Mouse (Mus musculus) intestine, embryonic 14.5 days (tissue): ENCODE results near the gene Hbq1b. TPM values are rescaled to one million over a fixed set of nuclear protein-coding genes. Genes with fewer than 3 reads are reported as not detected.

ENCODE experiments used
- ATAC-seq: fragments of 200-750 bp; cut with Nextera tagmentation; replicated peaks from 2 replicates; pipeline ENCODE4 v1.8.0; 2017; ENCODE audit warnings: low read depth, moderate number of reproducible peaks, moderate TSS enrichment, moderate library complexity; ENCODE audit not compliant: low FRiP score, low TSS enrichment
- DNase-seq: peaks from one replicate; pipeline ENCODE4 v3.0.0-alpha.2; 2018; ENCODE audit warnings: low spot score
- H3K27ac ChIP-seq: fragments of 300-500 bp; sonication (generic); 2 replicates; pipeline ENCODE4 v1.5.1; 2014; ENCODE audit warnings: low read depth, mild to moderate bottlenecking, control low read depth
- H3K27me3 ChIP-seq: fragments of 300-500 bp; sonication (generic); replicated peaks from 2 replicates; pipeline ENCODE4 v1.6.1; 2014; ENCODE audit warnings: low read length, control low read depth; ENCODE audit not compliant: control insufficient read depth, insufficient read depth
- H3K36me3 ChIP-seq: fragments of 300-500 bp; sonication (generic); 2 replicates; pipeline ENCODE4 v1.6.1; 2014; ENCODE audit warnings: low read length, control low read depth; ENCODE audit not compliant: control insufficient read depth, insufficient read depth
- H3K4me1 ChIP-seq: fragments of 300-500 bp; sonication (generic); replicated peaks from 2 replicates; pipeline ENCODE4 v1.6.1; 2014; ENCODE audit warnings: low read length, control low read depth, mixed read lengths; ENCODE audit not compliant: control insufficient read depth, insufficient read depth
- H3K4me2 ChIP-seq: fragments of 300-500 bp; sonication (generic); 2 replicates; pipeline ENCODE4 v1.6.1; 2014; ENCODE audit warnings: low read length
- H3K4me3 ChIP-seq: fragments of 300-500 bp; sonication (generic); 2 replicates; pipeline ENCODE4 v1.5.1; 2014; ENCODE audit warnings: low read depth, low read length, control low read depth, mixed read lengths
- H3K9ac ChIP-seq: fragments of 300-500 bp; sonication (generic); 2 replicates; pipeline ENCODE4 v1.6.1; 2014; ENCODE audit warnings: mild to moderate bottlenecking, low read length
- H3K9me3 ChIP-seq: fragments of 300-500 bp; sonication (generic); 2 replicates; pipeline ENCODE4 v1.6.1; 2016; ENCODE audit warnings: low read length, control low read depth; ENCODE audit not compliant: control insufficient read depth
- WGBS: fragments of 180-500 bp; shearing (Covaris S2); extraction: QIAGEN DNeasy Blood & Tissue Kit; methylation state at CpG from one replicate; pipeline ENCODE4 v1.1.7; 2014; 5-methylcytosine and 5-hydroxymethylcytosine counted together
- polyA plus RNA-seq: library from polyadenylated mRNA; unstranded; fragments of >200 nt; fragmentation: Nextera tagmentation; extraction: Ambion mirVana; gene quantifications from 2 replicates; pipeline ENCODE4 v1.2.1, GENCODE M21; 2014

Gene Hbq1b
- polyA plus RNA-seq, 1 experiment from 2014 or later, result 0.45 TPM

DNA sequence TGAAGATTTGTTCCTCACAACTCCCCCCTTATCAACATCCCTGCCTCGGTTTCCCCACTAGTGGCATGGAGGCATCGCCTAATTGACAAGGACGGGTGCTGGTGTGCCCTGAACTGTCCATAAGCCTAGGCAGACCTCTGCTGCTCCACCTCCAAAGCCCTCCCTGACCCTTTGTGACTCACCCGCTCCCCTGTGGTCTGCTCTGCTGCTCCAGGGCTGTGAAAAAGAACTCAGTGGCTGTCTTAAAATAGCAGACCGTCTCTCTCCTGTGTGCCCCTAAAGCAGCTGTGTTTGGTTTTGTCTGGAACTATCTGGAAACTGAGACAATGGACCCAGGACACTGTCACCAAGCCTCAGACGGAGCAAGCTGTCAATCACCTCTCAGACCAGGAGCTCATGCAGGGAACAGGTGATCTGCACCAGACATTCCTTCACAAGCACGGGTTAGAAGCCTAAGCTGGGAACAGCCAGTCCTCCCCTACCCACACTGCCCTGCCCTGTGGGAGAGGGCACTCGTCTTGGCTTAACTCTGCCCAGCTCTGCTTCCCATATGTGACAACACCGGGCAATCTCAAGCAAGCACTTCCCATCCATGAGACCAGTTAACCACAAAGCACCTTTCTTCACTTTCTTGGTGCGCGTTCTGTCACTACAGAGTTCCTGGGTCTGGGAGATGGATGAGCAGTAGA lies 33.9 kb downstream of the Hbq1b start:
- H3K9ac ChIP-seq, result no peak overlapping the region
- 71% methylated on average over 11 of the region's 11 CpGs for WGBS
- ATAC-seq, result no peak

DNA sequence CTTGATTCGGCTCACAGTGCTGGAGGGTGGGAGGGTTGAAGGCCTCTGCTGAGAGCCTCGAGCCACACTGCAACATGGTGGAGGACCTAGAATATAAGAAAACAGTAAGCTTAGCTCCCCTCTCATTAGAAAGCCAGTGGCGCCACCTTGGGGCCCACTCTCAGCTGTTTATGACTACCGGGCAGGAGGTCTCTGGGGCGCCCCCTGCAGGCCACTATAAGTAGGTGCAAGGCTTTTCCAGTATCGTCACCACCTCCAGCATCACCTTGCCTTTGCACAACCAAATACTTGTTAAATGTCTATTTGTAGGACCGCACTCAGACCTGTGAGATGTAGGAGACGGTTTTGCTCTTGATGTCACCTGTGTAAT lies 34.4 kb downstream of the Hbq1b start:
- DNase-seq, result peak; percentile 67
- H3K4me1 ChIP-seq, result no peaks in the 10 kb centered on the region
- no peaks in the 10 kb centered on the region for H3K27me3 ChIP-seq
- H3K4me2 ChIP-seq, result no peak overlapping the region
- WGBS, result 40% methylated on average over 8 of the region's 8 CpGs
- H3K9ac ChIP-seq, result no peak overlapping the region
- no peak overlapping the region for H3K4me3 ChIP-seq
- H3K27ac ChIP-seq, result no peak overlapping the region
- ATAC-seq, result no peak
- no peaks in the 10 kb centered on the region for H3K9me3 ChIP-seq
- H3K36me3 ChIP-seq, result no peaks in the 10 kb centered on the region

More for the DNA sequence above, 33.9 kb downstream of the Hbq1b start:
- no peaks in the 10 kb centered on the region for H3K36me3 ChIP-seq
- H3K27ac ChIP-seq, result no peak overlapping the region
- no peak for DNase-seq
- no peaks in the 10 kb centered on the region for H3K9me3 ChIP-seq
- H3K4me2 ChIP-seq, result no peak overlapping the region
- H3K4me1 ChIP-seq, result no peaks in the 10 kb centered on the region
- H3K4me3 ChIP-seq, result no peak overlapping the region
- no peaks in the 10 kb centered on the region for H3K27me3 ChIP-seq

DNA sequence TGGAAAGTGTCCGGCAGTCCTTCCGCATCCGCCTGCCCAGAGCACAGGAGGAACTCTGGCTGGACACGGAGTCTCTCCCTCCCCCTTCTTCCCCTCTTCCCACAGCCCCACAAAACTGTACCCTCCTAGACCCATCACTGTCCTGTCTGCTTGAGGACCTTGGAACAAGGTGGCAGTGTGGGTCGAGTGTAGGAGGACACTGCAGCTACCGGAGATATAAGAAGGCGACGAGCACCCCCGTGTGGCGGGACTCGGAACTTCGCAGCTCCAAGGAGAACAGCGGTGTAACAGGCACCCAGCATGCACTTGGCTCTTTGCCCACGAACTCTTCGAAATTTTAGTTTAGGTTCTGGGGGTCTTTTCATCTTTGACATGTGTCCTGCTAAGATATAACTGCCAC lies 37.8 kb downstream of the Hbq1b start:
- Histone ChIP-seq H3K4me3 (no peak overlapping the region; the same call in 1 of the 2 replicates), H3K9ac (no peak overlapping the region), H3K27me3 (no peaks in the 10 kb centered on the region), H3K27ac (no peak overlapping the region), H3K4me1 (no peaks in the 10 kb centered on the region), H3K9me3 (no peaks in the 10 kb centered on the region), H3K4me2 (peak overlapping the region; percentile 43), H3K36me3 (no peaks in the 10 kb centered on the region)
- WGBS, result 10% methylated on average over 15 of the region's 15 CpGs
- DNase-seq (peak; percentile 97), ATAC-seq (peak; percentile 90)

DNA sequence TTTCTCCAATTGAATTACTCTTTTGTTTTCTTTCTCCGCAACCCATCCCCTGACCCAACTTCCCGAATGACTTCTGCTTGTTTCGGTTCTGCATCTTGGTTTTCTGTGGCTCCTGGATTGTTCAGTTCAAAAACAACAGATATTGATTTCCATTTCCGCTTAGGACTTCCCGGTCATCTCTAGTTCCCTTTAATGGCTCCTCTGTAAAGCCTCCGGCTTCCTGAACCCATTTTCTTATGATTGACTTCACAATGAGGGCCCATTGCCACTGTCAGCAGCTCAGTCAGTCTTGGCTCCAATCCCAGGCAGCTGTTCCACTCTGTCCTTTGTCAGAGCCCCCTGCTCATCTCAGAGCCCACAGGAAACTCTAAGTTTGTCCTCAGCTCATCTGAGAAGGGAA lies 44.3 kb downstream of the Hbq1b start:
- peaks cover 5% of the 10 kb centered on the region; the same call in 1 of the 2 replicates for H3K4me1 ChIP-seq
- no peak overlapping the region for H3K4me2 ChIP-seq
- DNase-seq (no peak), ATAC-seq (no peak)
- H3K36me3 ChIP-seq, result no peaks in the 10 kb centered on the region
- H3K9ac ChIP-seq, result no peak overlapping the region
- no peaks in the 10 kb centered on the region for H3K9me3 ChIP-seq
- H3K27ac ChIP-seq, result 0 out of 2 replicates have a peak overlapping the region, but pooled peaks have one; percentile 3
- H3K4me3 ChIP-seq, result no peak overlapping the region
- H3K27me3 ChIP-seq, result no peaks in the 10 kb centered on the region
- WGBS, result 50% methylated on average over 6 of the region's 6 CpGs

DNA sequence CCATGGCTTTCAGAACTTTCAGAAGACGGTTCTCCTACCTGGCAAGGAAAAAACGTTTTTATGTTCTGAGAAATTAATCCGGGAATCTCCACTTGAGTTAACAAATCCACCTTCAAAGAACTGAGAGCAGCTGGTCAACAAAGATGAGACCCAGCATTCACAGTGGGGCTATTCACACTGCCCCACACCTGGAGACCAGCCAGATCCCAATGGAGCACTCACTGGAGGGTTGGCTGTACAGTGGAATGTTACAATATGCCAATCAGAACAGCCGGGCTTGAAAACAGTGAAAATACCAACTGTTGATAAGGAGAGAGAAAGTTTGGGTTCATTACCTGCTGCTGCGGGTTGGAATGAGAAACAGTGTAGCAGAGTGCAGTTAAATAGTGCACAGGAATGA lies 45.1 kb downstream of the Hbq1b start:
- WGBS, result 60% methylated on average over 5 of the region's 5 CpGs
- H3K4me3 ChIP-seq, result no peak overlapping the region
- no peak overlapping the region for H3K27ac ChIP-seq
- no peak for DNase-seq
- H3K27me3 ChIP-seq, result no peaks in the 10 kb centered on the region
- H3K9me3 ChIP-seq, result 0 out of 2 replicates have a peak, but pooled peaks cover 2% of the 10 kb centered on the region
- ATAC-seq, result 0 out of 2 replicates have a peak, but pooled peaks have one; percentile 22
- no peak overlapping the region for H3K4me2 ChIP-seq
- no peak overlapping the region for H3K9ac ChIP-seq
- peaks cover 5% of the 10 kb centered on the region; the same call in 1 of the 2 replicates for H3K4me1 ChIP-seq
- no peaks in the 10 kb centered on the region for H3K36me3 ChIP-seq

DNA sequence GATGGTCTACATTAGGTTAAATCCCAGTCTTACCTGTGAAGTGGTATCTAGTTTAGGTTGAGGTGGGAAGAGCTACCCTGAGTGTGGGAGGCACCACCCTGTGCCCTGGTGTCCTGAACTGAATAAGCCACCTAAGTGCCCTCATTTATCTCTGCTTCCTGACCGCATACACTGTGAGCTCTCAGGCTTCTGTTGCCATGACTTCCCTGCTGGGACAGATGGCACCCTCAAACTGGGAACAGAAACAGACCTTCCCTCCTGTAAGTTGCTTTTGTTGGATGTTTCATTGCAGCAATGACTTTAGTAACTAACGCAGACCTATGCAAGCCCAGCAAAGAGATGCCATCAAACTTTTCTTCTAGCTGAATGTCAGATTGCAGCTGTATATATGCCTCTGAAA lies 46.5 kb downstream of the Hbq1b start:
- no peak overlapping the region for H3K4me2 ChIP-seq
- DNase-seq, result no peak
- 61% methylated on average over 2 of the region's 2 CpGs for WGBS
- 0 out of 2 replicates have a peak, but pooled peaks cover 3% of the 10 kb centered on the region for H3K9me3 ChIP-seq
- H3K4me3 ChIP-seq, result no peak overlapping the region
- no peaks in the 10 kb centered on the region for H3K27me3 ChIP-seq
- peaks cover 5% of the 10 kb centered on the region; the same call in 1 of the 2 replicates for H3K4me1 ChIP-seq
- H3K9ac ChIP-seq, result no peak overlapping the region
- no peak overlapping the region for H3K27ac ChIP-seq
- ATAC-seq, result no peak
- H3K36me3 ChIP-seq, result no peaks in the 10 kb centered on the region

DNA sequence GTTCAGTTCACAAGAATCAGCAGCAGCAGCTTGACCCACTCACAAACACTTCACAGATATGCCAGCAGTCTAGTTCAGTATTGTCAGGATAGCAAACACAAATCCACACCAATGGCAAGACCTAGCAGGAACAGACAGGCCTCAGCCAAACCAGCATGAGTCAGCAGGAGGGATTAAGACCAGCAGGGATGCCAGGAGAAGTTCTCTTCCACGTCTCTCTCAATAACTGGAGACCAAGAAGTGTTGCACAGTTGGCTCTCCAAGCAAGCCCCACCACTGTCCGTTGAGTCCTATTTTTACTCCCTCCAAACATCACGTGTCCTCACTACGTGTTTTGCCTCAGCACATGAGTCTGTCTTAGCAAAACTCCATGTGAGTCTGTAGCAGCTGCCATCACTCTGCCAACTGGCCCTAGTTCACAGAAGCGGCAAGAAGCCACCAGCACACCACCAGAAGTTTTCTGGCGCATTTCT lies 49.7 kb downstream of the Hbq1b start:
- Histone ChIP-seq H3K9me3 (0 out of 2 replicates have a peak, but pooled peaks cover 3% of the 10 kb centered on the region), H3K9ac (no peak overlapping the region), H3K27ac (no peak overlapping the region), H3K27me3 (no peaks in the 10 kb centered on the region), H3K4me1 (no peaks in the 10 kb centered on the region; the same call in 1 of the 2 replicates), H3K36me3 (no peaks in the 10 kb centered on the region), H3K4me2 (no peak overlapping the region), H3K4me3 (no peak overlapping the region)
- WGBS, result 88% methylated on average over 6 of the region's 6 CpGs
- ATAC-seq (no peak), DNase-seq (no peak)
